In genomic region chr8:83697374-83698220, GRCm38 (mm10) we compare ENCODE assay signal across 7 mouse cellular contexts. TPM values are rescaled to one million over a fixed set of nuclear protein-coding genes. Genes with fewer than 3 reads are reported as not detected.
A peak's percentile ranks its signal among the peaks of the same experiment; 100 is the strongest.
DNase-seq lines count a peak whose midpoint lies in the region; ATAC-seq and TF ChIP-seq lines count a peak whose summit lies in the region.

No protein-coding gene starts in this region.

- H3K9me3 ChIP-seq in lung, embryonic 16.5 days (ENCODE audit: control insufficient read depth, low read length): no peaks in the 10 kb centered on the region; the same call in 1 of the 2 replicates
- H3K9me3 ChIP-seq in stomach, embryonic 14.5 days (ENCODE audit: control insufficient read depth, low read depth, low read length): no peaks in the 10 kb centered on the region

- H3K4me1 ChIP-seq in kidney, adult 2 months (ENCODE audit: control insufficient read depth, insufficient read depth, low read length): peaks cover 32% of the 10 kb centered on the region
- H3K4me1 ChIP-seq in lung, embryonic 16.5 days (replicated peaks; ENCODE audit: control insufficient read depth, insufficient read depth, low read length): peaks cover 19% of the 10 kb centered on the region
- peaks cover 34% of the 10 kb centered on the region for H3K4me1 ChIP-seq in stomach, embryonic 14.5 days (ENCODE audit: control insufficient read depth, insufficient read depth, low read length)

- TF ChIP-seq POLR2A in kidney, adult 2 months (IDR thresholded peaks at IDR 0.05; ENCODE audit: low read depth, low read length): no peak

- intact Hi-C loops in left cerebral cortex, postnatal 36 days (cut with DNase I): loop anchor here (5.0 kb wide), 1 partner anchor 35 kb away; no protein-coding TSS in a partner anchor

- POLR2A ChIA-PET in Patski (lab: Charles Lee): interaction anchor here (1.8 to 2.6 kb wide), 2 partner anchors 17 to 24 kb away, joined by 5 to 12 read pairs; partner anchors contain the start of gene Ddx39

- H3K27me3 ChIP-seq in Patski: no peaks in the 10 kb centered on the region
- H3K27me3 ChIP-seq in kidney, adult 2 months (replicated peaks; ENCODE audit: control insufficient read depth, insufficient read depth, low read length): no peaks in the 10 kb centered on the region
- no peaks in the 10 kb centered on the region for H3K27me3 ChIP-seq in lung, embryonic 16.5 days (ENCODE audit: control insufficient read depth, insufficient read depth, low read depth, low read length)
- H3K27me3 ChIP-seq in stomach, embryonic 14.5 days (ENCODE audit: control insufficient read depth, insufficient read depth, low read length): no peaks in the 10 kb centered on the region

- in situ Hi-C loops in Patski (cut with MboI; ENCODE audit: low pct_unique_long_range_greater_than_20kb): no loop called here

- peak; percentile 49 for ATAC-seq in Patski
- no peak for ATAC-seq in lung, embryonic 16.5 days (ENCODE audit: low read depth)
- ATAC-seq in stomach, embryonic 14.5 days (ENCODE audit: insufficient number of reproducible peaks, insufficient read depth, low FRiP score, low read depth): no peak

- WGBS in kidney, adult 2 months: 12% methylated on average over 19 of the region's 19 CpGs
- 46% methylated on average over 19 of the region's 19 CpGs for WGBS in lung, embryonic 16.5 days
- WGBS in stomach, embryonic 14.5 days: 41% methylated on average over 19 of the region's 19 CpGs

- no peak for DNase-seq in Patski (ENCODE audit: low read depth, low spot score)
- peak; percentile 33 for DNase-seq in cerebellum, adult 9-10 months
- peak; percentile 73 for DNase-seq in heart, adult 8-10 months (ENCODE audit: low spot score)
- peak; percentile 82 for DNase-seq in kidney, adult 2 months
- no peak for DNase-seq in left cerebral cortex, postnatal 36 days (ENCODE audit: low spot score in 2 of 2)

- peak overlapping the region; percentile 68 for H3K4me3 ChIP-seq in kidney, adult 2 months (ENCODE audit: insufficient read depth, low read depth, low read length)
- peak overlapping the region; percentile 92 for H3K4me3 ChIP-seq in lung, embryonic 16.5 days (ENCODE audit: low read length)
- peak overlapping the region; percentile 90 for H3K4me3 ChIP-seq in stomach, embryonic 14.5 days (ENCODE audit: low read depth, low read length)

- peak overlapping the region; percentile 94 for H3K4me2 ChIP-seq in lung, embryonic 16.5 days (ENCODE audit: low read depth, low read length)
- peak overlapping the region; percentile 92 for H3K4me2 ChIP-seq in stomach, embryonic 14.5 days (replicated peaks; ENCODE audit: low read depth, low read length)

- no peak for TF ChIP-seq CTCF in Patski (IDR thresholded peaks at IDR 0.05)
- TF ChIP-seq CTCF in kidney, adult 2 months (conservative IDR thresholded peaks at IDR 0.05; ENCODE audit: insufficient read depth, insufficient read length, low read depth, low read length): no peak

- CTCF ChIA-PET in Patski (lab: Charles Lee): no interaction called here

- H3K27ac ChIP-seq in kidney, adult 2 months (ENCODE audit: insufficient read depth, low read depth, low read length): peak overlapping the region; percentile 66
- peak overlapping the region; percentile 84 for H3K27ac ChIP-seq in lung, embryonic 16.5 days (ENCODE audit: low read length)
- H3K27ac ChIP-seq in stomach, embryonic 14.5 days (ENCODE audit: low read length): peak overlapping the region; percentile 48; the same call in 1 of the 2 replicates

- H3K9ac ChIP-seq in lung, embryonic 16.5 days (ENCODE audit: low read length): peak overlapping the region; percentile 99
- H3K9ac ChIP-seq in stomach, embryonic 14.5 days (replicated peaks; ENCODE audit: low read depth, low read length): peak overlapping the region; percentile 93; the same call in 1 of the 2 replicates

- H3K36me3 ChIP-seq in kidney, adult 2 months (ENCODE audit: control insufficient read depth, insufficient read depth, low read length): no peaks in the 10 kb centered on the region; the same call in 1 of the 2 replicates
- no peaks in the 10 kb centered on the region for H3K36me3 ChIP-seq in lung, embryonic 16.5 days (ENCODE audit: control insufficient read depth, insufficient read depth, low read length)
- peaks cover under 1% of the 10 kb centered on the region for H3K36me3 ChIP-seq in stomach, embryonic 14.5 days (ENCODE audit: control insufficient read depth, insufficient read depth, low read length)

RNA-seq across cellular contexts. Expression of gene Pkn1, which starts 1.4 kb away (rescaled TPM):
- 68.6 TPM for polyA plus RNA-seq in Patski (2021)
- 10 to 100 TPM; 44.0 to 47.6 (median 46.6) TPM for total RNA-seq in heart, adult 8-10 months (2022)
- polyA plus RNA-seq in kidney, adult 2 months (2012; rRNA removed): 81.9 and 98.1 TPM in 2 replicates
- polyA plus RNA-seq in lung, embryonic 16.5 days (2015; fragmentation: Nextera tagmentation; extraction: Ambion mirVana): 27.2 and 31.8 TPM in 2 replicates
- polyA plus RNA-seq in stomach, embryonic 14.5 days (2014; fragmentation: Nextera tagmentation; extraction: Ambion mirVana): 30.1 and 30.7 TPM in 2 replicates
- 10 to 100 TPM; 52.9 to 65.1 TPM for total RNA-seq in left cerebral cortex, postnatal 36 days (2021)

RNA-seq across cellular contexts. Expression of gene Ddx39, which starts 17.4 kb away (rescaled TPM):
- polyA plus RNA-seq in Patski (2021): 70.9 TPM
- 10 to 100 TPM; 14.2 to 17.0 (median 15.4) TPM for total RNA-seq in heart, adult 8-10 months (2022)
- polyA plus RNA-seq in kidney, adult 2 months (2012; rRNA removed): 25.1 and 28.7 TPM in 2 replicates
- polyA plus RNA-seq in lung, embryonic 16.5 days (2015; fragmentation: Nextera tagmentation; extraction: Ambion mirVana): 150 and 158 TPM in 2 replicates
- polyA plus RNA-seq in stomach, embryonic 14.5 days (2014; fragmentation: Nextera tagmentation; extraction: Ambion mirVana): 141 and 147 TPM in 2 replicates
- total RNA-seq in left cerebral cortex, postnatal 36 days (2021): 10 to 100 TPM; 15.4 to 18.6 TPM

RNA-seq across cellular contexts. Expression of gene Ptger1, which starts 31.1 kb away (rescaled TPM):
- polyA plus RNA-seq in Patski (2021): 3.1 TPM
- total RNA-seq in heart, adult 8-10 months (2022): under 1 TPM; 0.17 to 0.57 (median 0.26) TPM
- 21.8 and 23.3 TPM in 2 replicates for polyA plus RNA-seq in kidney, adult 2 months (2012; rRNA removed)
- 1.4 TPM in 2 replicates for polyA plus RNA-seq in lung, embryonic 16.5 days (2015; fragmentation: Nextera tagmentation; extraction: Ambion mirVana)
- 3.1 and 5.4 TPM in 2 replicates for polyA plus RNA-seq in stomach, embryonic 14.5 days (2014; fragmentation: Nextera tagmentation; extraction: Ambion mirVana)
- total RNA-seq in left cerebral cortex, postnatal 36 days (2021): 1 to 10 TPM; 1.1 to 1.2 TPM

RNA-seq across cellular contexts. Expression of gene Adgre5, which starts 43.5 kb away (rescaled TPM):
- polyA plus RNA-seq in Patski (2021): 77.0 TPM
- 10 to 100 TPM; 42.4 to 50.4 (median 43.5) TPM for total RNA-seq in heart, adult 8-10 months (2022)
- 45.1 and 46.6 TPM in 2 replicates for polyA plus RNA-seq in kidney, adult 2 months (2012; rRNA removed)
- polyA plus RNA-seq in lung, embryonic 16.5 days (2015; fragmentation: Nextera tagmentation; extraction: Ambion mirVana): 77.6 and 78.2 TPM in 2 replicates
- 39.2 and 40.7 TPM in 2 replicates for polyA plus RNA-seq in stomach, embryonic 14.5 days (2014; fragmentation: Nextera tagmentation; extraction: Ambion mirVana)
- 10 to 100 TPM in 1 of 2 experiments, 1 to 10 TPM in 1; 6.0 to 10.8 TPM for total RNA-seq in left cerebral cortex, postnatal 36 days (2021)

RNA-seq across cellular contexts. Expression of gene Gipc1, which starts 45.1 kb away (rescaled TPM):
- 133 TPM for polyA plus RNA-seq in Patski (2021)
- total RNA-seq in heart, adult 8-10 months (2022): 10 to 100 TPM; 21.4 to 25.1 (median 23.3) TPM
- 57.6 and 66.6 TPM in 2 replicates for polyA plus RNA-seq in kidney, adult 2 months (2012; rRNA removed)
- 178 and 190 TPM in 2 replicates for polyA plus RNA-seq in lung, embryonic 16.5 days (2015; fragmentation: Nextera tagmentation; extraction: Ambion mirVana)
- 180 and 185 TPM in 2 replicates for polyA plus RNA-seq in stomach, embryonic 14.5 days (2014; fragmentation: Nextera tagmentation; extraction: Ambion mirVana)
- total RNA-seq in left cerebral cortex, postnatal 36 days (2021): 100 to 1,000 TPM in 1 of 2 experiments, 10 to 100 TPM in 1; 89.8 to 105 TPM

Comparison
In these comparisons a context has a peak if more than half of its experiments do, and no peak if none do; other contexts are left out.
1. DNase-seq: peak in cerebellum, adult 9-10 months (single experiment), heart, adult 8-10 months (single experiment) and kidney, adult 2 months (single experiment); none in Patski (single experiment) and left cerebral cortex, postnatal 36 days (0 of 2).
2. Peak in every context shown above with its lines, with median percentiles within 50 percentile points of each other: H3K27ac ChIP-seq and H3K4me3 ChIP-seq.